Mouse (Mus musculus): ENCODE results near the gene Xirp2.

Gene Xirp2

GRCm38 (mm10) chr2:67565480-67566331 lies 119.9 kb downstream of the Xirp2 start, which contains the start of gene B3galt1:
Gene B3galt1, plus strand, starts transcription at chr2:67565871.
- DNase-seq, result peak; percentile 60

- no peak for DNase-seq
These were observed 120.8 kb downstream of the Xirp2 start for GRCm38 (mm10) chr2:67566566-67566965.

- no peak for DNase-seq
These were observed 121.4 kb downstream of the Xirp2 start for GRCm38 (mm10) chr2:67567141-67567680.
